Mouse (Mus musculus) CD4-positive, CD25-positive, alpha-beta regulatory T cell, adult 4 months (primary cell): Measurements from ENCODE around the gene Treml4. TPM values are rescaled to one million over a fixed set of nuclear protein-coding genes. Genes with fewer than 3 reads are reported as not detected.

Experiments used
- ATAC-seq: one replicate; pipeline ENCODE4 v1.8.0; 2017
- polyA plus RNA-seq, 2 experiments: library from polyadenylated mRNA; unstranded; fragments of 100-300 nt; shearing (Covaris generic); gene quantifications; one replicate each; pipeline ENCODE4 v1.2.1; 2017

The Treml4 gene
- 1 to 10 TPM in 1 of 2 experiments, under 1 TPM in 1; 0.87 to 1.8 TPM for polyA plus RNA-seq

GRCm38 (mm10) chr17:48263741-48264362 is at the start of gene Treml4:
Gene Treml4, plus strand, starts transcription at chr17:48264295.
- ATAC-seq, result no peak

- no peak for ATAC-seq
Measured at GRCm38 (mm10) chr17:48215429-48215828, 48.7 kb upstream of the Treml4 start.

- no peak for ATAC-seq
Measured at GRCm38 (mm10) chr17:48230680-48231079, 33.4 kb upstream of the Treml4 start.

- ATAC-seq, result no peak
Measured at GRCm38 (mm10) chr17:48232518-48232917, 31.6 kb upstream of the Treml4 start, which contains the start of gene Trem1. Gene Trem1, plus strand, starts transcription at chr17:48232768.

- no peak for ATAC-seq
Measured at GRCm38 (mm10) chr17:48233789-48234188, 30.3 kb upstream of the Treml4 start.

- no peak for ATAC-seq
Measured at GRCm38 (mm10) chr17:48234550-48234949, 29.5 kb upstream of the Treml4 start.

GRCm38 (mm10) chr17:48235773-48236370 is 28.2 kb upstream of the Treml4 start:
- ATAC-seq, result no peak

- ATAC-seq, result no peak
Measured at GRCm38 (mm10) chr17:48237621-48238020, 26.5 kb upstream of the Treml4 start.

GRCm38 (mm10) chr17:48247221-48247928 is 16.7 kb upstream of the Treml4 start, which contains the start of gene Trem3:
Gene Trem3, plus strand, starts transcription at chr17:48247777.
- ATAC-seq, result no peak

GRCm38 (mm10) chr17:48249039-48249438 is 15.1 kb upstream of the Treml4 start:
- ATAC-seq, result no peak

GRCm38 (mm10) chr17:48249501-48249900 is 14.6 kb upstream of the Treml4 start:
- ATAC-seq, result no peak

- ATAC-seq, result no peak
Measured at GRCm38 (mm10) chr17:48250631-48251030, 13.5 kb upstream of the Treml4 start.

GRCm38 (mm10) chr17:48256575-48256974 is 7.5 kb upstream of the Treml4 start:
- no peak for ATAC-seq

GRCm38 (mm10) chr17:48261868-48262267 is 2.2 kb upstream of the Treml4 start:
- ATAC-seq, result no peak

GRCm38 (mm10) chr17:48264662-48265061 is 567 bp downstream of the Treml4 start:
- no peak for ATAC-seq

GRCm38 (mm10) chr17:48266138-48266537 is 2.0 kb downstream of the Treml4 start:
- ATAC-seq, result no peak

- no peak for ATAC-seq
Measured at GRCm38 (mm10) chr17:48266610-48267304, 2.7 kb downstream of the Treml4 start.

GRCm38 (mm10) chr17:48267591-48267990 is 3.5 kb downstream of the Treml4 start:
- no peak for ATAC-seq

GRCm38 (mm10) chr17:48268276-48268675 is 4.2 kb downstream of the Treml4 start:
- no peak for ATAC-seq

- no peak for ATAC-seq
Measured at GRCm38 (mm10) chr17:48269833-48270232, 5.7 kb downstream of the Treml4 start.

- no peak for ATAC-seq
Measured at GRCm38 (mm10) chr17:48272158-48272557, 8.1 kb downstream of the Treml4 start.

- ATAC-seq, result no peak
Measured at GRCm38 (mm10) chr17:48272598-48272997, 8.5 kb downstream of the Treml4 start.

- no peak for ATAC-seq
Measured at GRCm38 (mm10) chr17:48274098-48274497, 10.0 kb downstream of the Treml4 start.
